Mouse (Mus musculus) megakaryocyte, embryonic 14.5 days (primary cell): ENCODE measurements at regions not wholly inside any gene's neighbourhood (a gene's known extent, or its start where the extent isn't known, plus 50 kb on each side); places are given as distances from the start of the nearest gene placed in this dataset.

Source experiments
- H3K27me3 ChIP-seq: replicated peaks from 2 replicates; pipeline ENCODE3; 2012; ENCODE audit warnings: inconsistent platforms
- H3K36me3 ChIP-seq: replicated peaks from 2 replicates; pipeline ENCODE3; 2012; ENCODE audit warnings: low read length, inconsistent platforms, mixed read lengths
- H3K4me1 ChIP-seq: 2 replicates; pipeline ENCODE4 v1.6.1; 2012; ENCODE audit warnings: inconsistent platforms
- H3K4me3 ChIP-seq: replicated peaks from 2 replicates; pipeline ENCODE3; 2012; ENCODE audit warnings: moderate library complexity, mild to moderate bottlenecking, inconsistent platforms
- H3K9me3 ChIP-seq: 2 replicates; pipeline ENCODE4 v1.6.1; 2012; ENCODE audit warnings: inconsistent platforms
- FLI1 ChIP-seq: IDR thresholded peaks from 2 replicates; pipeline ENCODE4 v1.6.1; 2012; ENCODE audit warnings: low read length, inconsistent platforms, mixed read lengths
- GATA1 ChIP-seq: IDR thresholded peaks from 3 replicates; pipeline ENCODE4 v1.6.1; 2012; ENCODE audit warnings: mixed read lengths, low read length, inconsistent platforms, borderline replicate concordance

DNA sequence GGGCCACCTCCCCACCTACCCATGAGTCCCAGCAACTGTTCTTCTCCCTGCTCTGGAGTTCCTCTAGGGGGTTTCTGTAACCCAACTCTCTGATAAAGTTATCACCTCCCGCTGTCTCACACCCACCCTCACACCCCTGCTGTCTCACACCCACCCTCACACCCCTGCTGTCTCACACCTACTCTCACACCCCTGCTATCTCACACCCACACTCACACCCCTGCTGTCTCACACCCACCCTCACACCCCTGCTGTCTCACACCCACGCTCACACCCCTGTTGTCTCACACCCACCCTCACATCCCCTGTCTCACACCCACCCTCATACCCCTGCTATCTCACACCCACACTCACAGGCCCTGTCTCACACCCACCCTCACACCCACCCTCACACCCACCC is 67.4 kb upstream of the Atl2 start:
- Histone ChIP-seq H3K4me3 (no peak overlapping the region), H3K9me3 (peaks cover under 1% of the 10 kb centered on the region; the same call in 1 of the 2 replicates), H3K27me3 (peaks cover 51% of the 10 kb centered on the region), H3K4me1 (no peaks in the 10 kb centered on the region), H3K36me3 (no peaks in the 10 kb centered on the region)
- TF ChIP-seq GATA1 = no peak
- TF ChIP-seq FLI1 = no peak

DNA sequence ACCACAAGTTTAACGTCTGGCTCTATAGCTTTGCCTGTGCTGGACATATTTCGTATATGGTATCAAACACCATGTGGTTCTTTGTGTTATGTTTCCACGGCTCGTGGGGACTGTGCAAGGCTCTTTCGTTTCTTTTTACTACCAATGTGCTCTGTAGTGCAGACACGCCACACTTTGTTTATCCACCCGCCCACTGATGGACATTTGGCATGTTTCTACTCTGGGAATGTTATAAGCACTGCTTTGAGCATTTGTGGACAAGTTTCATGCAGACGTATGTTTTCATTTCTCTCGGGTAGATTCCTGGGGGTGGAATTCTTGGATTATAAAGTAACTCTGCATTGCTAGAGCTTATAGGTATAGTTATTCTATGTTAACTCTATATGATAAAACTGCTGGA is 65.5 kb upstream of the Atl2 start:
- Histone ChIP-seq H3K4me1 (no peaks in the 10 kb centered on the region), H3K4me3 (no peak overlapping the region), H3K36me3 (no peaks in the 10 kb centered on the region), H3K27me3 (peaks cover 41% of the 10 kb centered on the region), H3K9me3 (no peaks in the 10 kb centered on the region)
- TF ChIP-seq GATA1 (no peak), FLI1 (no peak)

DNA sequence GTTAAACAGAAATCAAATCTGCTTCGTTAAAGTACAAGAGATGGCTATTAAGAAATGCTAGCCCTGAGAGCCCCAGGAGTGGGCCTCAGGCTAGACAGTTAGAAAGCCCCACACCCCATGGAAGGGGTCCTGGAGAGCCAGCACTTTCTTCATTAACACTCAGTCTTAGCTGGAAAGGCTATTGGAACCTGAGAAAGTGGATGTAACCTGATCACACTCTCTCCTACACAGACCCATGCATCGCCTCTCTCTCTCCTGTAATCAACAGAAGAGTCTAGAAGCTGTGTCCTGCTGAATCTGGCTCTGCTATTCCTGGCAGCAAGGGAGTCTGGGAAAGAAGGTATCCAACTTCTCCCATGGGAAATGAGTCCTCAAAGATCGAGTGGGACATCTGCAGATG is 64.8 kb upstream of the Atl2 start:
- TF ChIP-seq FLI1 = no peak
- no peak for TF ChIP-seq GATA1
- H3K4me3 ChIP-seq = no peak overlapping the region
- no peaks in the 10 kb centered on the region for H3K4me1 ChIP-seq
- H3K36me3 ChIP-seq = no peaks in the 10 kb centered on the region
- no peaks in the 10 kb centered on the region for H3K9me3 ChIP-seq
- H3K27me3 ChIP-seq = peaks cover 37% of the 10 kb centered on the region

DNA sequence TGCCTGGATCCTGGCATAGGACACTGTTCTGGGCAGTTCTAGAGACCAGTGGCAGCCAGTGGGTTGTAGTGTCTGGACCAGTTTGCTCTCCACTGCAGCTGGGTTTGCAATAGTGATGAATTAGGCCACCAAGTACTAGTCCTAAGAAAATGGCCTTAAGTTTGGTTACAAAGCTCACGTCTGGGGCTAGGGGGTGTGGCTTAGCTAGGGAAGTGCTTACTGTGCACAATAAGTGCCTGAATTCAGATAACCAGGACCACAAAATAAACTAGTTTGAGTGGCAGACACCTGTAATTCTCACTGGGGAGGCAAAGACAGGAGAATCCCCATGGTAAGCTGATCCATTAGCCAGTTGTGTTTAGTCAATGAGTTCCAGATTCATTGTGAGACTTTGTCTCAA is 59.3 kb upstream of the Atl2 start:
- Histone ChIP-seq H3K27me3 (peaks cover 18% of the 10 kb centered on the region), H3K36me3 (no peaks in the 10 kb centered on the region), H3K4me3 (no peak overlapping the region), H3K4me1 (peaks cover 12% of the 10 kb centered on the region), H3K9me3 (peaks cover 5% of the 10 kb centered on the region; the same call in 1 of the 2 replicates)
- TF ChIP-seq FLI1 (no peak), GATA1 (no peak)

DNA sequence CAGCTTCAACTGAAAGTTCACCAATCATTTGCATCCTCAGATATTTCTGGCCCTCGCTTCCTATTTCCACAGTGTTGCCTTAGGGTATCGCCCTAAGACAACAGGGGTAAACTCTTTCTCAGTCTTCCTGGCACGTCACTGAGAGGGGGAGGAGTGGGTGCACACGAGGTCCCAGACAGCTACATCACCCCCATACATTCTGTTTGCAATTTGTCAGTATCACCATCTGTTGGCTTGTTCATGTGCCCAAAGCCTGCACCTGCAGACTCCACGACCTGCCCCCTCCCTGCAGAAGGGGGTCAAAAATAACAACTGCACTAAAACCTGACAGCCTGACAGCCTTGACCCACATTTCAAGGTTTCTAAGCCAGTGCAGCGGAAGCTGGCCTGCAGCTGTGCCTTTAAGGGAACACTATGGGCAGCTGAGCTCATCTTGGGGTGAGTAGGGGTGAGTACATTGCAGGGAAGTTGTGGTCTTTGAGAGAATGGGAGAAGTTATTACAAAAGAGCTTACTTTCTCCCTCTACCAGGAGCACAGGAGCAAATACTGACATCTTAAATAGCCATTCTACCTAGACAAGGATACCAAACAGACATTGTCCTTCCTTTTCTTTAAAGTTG is 58.8 kb upstream of the Atl2 start:
- Histone ChIP-seq H3K36me3 (no peaks in the 10 kb centered on the region), H3K4me1 (peaks cover 12% of the 10 kb centered on the region), H3K4me3 (peak overlapping the region; percentile 50), H3K9me3 (peaks cover 5% of the 10 kb centered on the region; the same call in 1 of the 2 replicates), H3K27me3 (peaks cover 19% of the 10 kb centered on the region)
- no peak for TF ChIP-seq GATA1
- TF ChIP-seq FLI1 = no peak

DNA sequence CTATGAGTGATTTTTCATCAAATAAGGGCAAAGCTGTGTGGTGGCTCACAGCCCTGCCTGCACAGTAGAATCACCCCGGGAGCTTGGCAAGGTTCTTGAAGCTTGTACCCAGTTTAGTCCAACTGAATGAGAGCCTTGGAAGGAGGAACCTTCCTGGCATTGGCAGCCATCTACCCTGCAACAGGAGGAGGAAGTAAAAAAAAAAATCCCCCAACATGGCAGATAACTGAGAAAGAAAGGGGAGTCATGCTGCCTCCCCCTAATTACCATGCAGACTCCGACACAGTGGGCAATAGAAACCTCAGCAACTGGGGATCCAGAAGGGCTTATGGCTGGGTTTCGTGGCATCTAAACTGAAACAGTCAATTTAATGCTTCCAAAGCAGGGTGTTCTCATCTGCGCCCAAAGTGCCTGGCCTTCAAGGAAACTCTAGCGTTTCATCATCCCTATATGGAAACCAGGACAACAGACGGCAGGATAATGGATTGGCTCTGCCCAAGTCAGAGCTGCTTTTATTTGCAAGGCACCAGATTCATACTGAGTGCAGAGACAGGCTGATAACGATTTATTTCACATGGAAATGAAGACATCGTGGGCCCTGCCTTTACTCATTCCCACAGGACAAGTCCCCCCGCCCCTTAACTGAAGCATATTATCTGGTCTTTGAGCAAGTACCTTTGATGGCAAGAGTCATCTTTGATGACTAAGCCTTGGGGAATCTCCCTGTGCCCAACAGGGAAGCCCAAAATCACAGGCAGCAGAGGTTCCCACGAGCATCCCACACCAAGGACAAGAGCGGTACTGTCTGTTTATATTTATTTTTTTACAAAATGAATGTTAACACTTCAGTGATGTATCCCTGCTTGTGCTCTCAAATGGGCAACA is 52.9 kb upstream of the Atl2 start:
- Histone ChIP-seq H3K36me3 (no peaks in the 10 kb centered on the region), H3K4me1 (no peaks in the 10 kb centered on the region), H3K27me3 (peaks cover 13% of the 10 kb centered on the region), H3K9me3 (peaks cover under 1% of the 10 kb centered on the region; the same call in 1 of the 2 replicates), H3K4me3 (no peak overlapping the region)
- TF ChIP-seq FLI1 = no peak
- TF ChIP-seq GATA1 = no peak
